Mouse (Mus musculus) C2C12 (cell line): ENCODE results near the gene Cd9.

Experiments
- CEBPB ChIP-seq: IDR thresholded peaks from one replicate; pipeline ENCODE4 v1.6.1; 2011; ENCODE audit warnings: low read depth, mild to moderate bottlenecking, control low read depth, moderate library complexity
- CTCF ChIP-seq: IDR thresholded peaks from one replicate; pipeline ENCODE4 v1.5.1; 2011; ENCODE audit not compliant: control insufficient read depth, insufficient read depth, insufficient read length
- FOSL1 ChIP-seq: IDR thresholded peaks from one replicate; pipeline ENCODE4 v1.8.0; 2011; ENCODE audit warnings: mild to moderate bottlenecking, low read length; ENCODE audit not compliant: poor library complexity, insufficient read depth, severe bottlenecking
- MAX ChIP-seq: IDR thresholded peaks from one replicate; pipeline ENCODE4 v1.6.1; 2011; ENCODE audit warnings: mild to moderate bottlenecking, control low read depth
- MYOD1 ChIP-seq: IDR thresholded peaks from one replicate; pipeline ENCODE4 v1.6.1; 2011; ENCODE audit warnings: low read depth; ENCODE audit not compliant: control insufficient read depth, insufficient read length
- MYOG ChIP-seq: IDR thresholded peaks from one replicate; pipeline ENCODE4 v1.6.1; 2011; ENCODE audit not compliant: control insufficient read depth, insufficient read length; ENCODE audit errors: extremely low read depth
- USF1 ChIP-seq: IDR thresholded peaks from one replicate; pipeline ENCODE4 v1.6.1; 2011; ENCODE audit warnings: low read depth, mild to moderate bottlenecking, control low read depth, moderate library complexity

GRCm38 (mm10) chr6:125422051-125422822, 72.4 kb downstream of the Cd9 start:
- no peak for TF ChIP-seq MAX
- no peak for TF ChIP-seq CTCF
- TF ChIP-seq FOSL1 = no peak
- no peak for TF ChIP-seq USF1
- TF ChIP-seq MYOG = no peak
- TF ChIP-seq CEBPB = no peak
- no peak for TF ChIP-seq MYOD1
